Mouse (Mus musculus) ES-E14 (cell line): Measurements from ENCODE around the gene Cdc42ep1.

Experiments
- MAFK ChIP-seq: IDR thresholded peaks from 2 replicates; pipeline ENCODE4 v1.6.1; 2014; ENCODE audit warnings: mild to moderate bottlenecking, low read depth, low read length, inconsistent platforms; ENCODE audit not compliant: insufficient read depth
- ZNF384 ChIP-seq: IDR thresholded peaks from 2 replicates; pipeline ENCODE4 v1.6.1; 2012; ENCODE audit warnings: low read depth, low read length, inconsistent platforms

- no peak for TF ChIP-seq MAFK
- TF ChIP-seq ZNF384 = no peak
Measured at GRCm38 (mm10) chr15:78840241-78840640, 2.2 kb upstream of the Cdc42ep1 start.
